Mouse (Mus musculus): ENCODE data around the gene Clca4a. TPM values are rescaled to one million over a fixed set of nuclear protein-coding genes. Genes with fewer than 3 reads are reported as not detected.
A peak's percentile ranks its signal among the peaks of the same experiment; 100 is the strongest.

The Clca4a gene
- 0.14 TPM for polyA plus RNA-seq (2021)

GRCm38 (mm10) chr3:144974945-144975344, at the start of gene Clca4a:
Gene Clca4a (minus strand): TSS chr3:144975045.
- in situ Hi-C loops (cut with MboI; ENCODE audit: low pct_unique_long_range_greater_than_20kb) = no loop called here
- ChIA-PET CTCF (interaction anchor here (1.5 kb wide), 1 partner anchor 150 kb away, joined by 4 read pairs; no protein-coding TSS in a partner anchor), POLR2A (no interaction called here)
- no peak for ATAC-seq
- no peak for TF ChIP-seq CTCF (IDR thresholded peaks at IDR 0.05)
- no peak for DNase-seq (ENCODE audit: low read depth, low spot score)
- H3K27me3 ChIP-seq = no peaks in the 10 kb centered on the region

- no peak for TF ChIP-seq CTCF (IDR thresholded peaks at IDR 0.05)
- no peak for ATAC-seq
- in situ Hi-C loops (cut with MboI; ENCODE audit: low pct_unique_long_range_greater_than_20kb) = loop anchor here (5.0 kb wide), 1 partner anchor 49 kb away; no protein-coding TSS in a partner anchor
- DNase-seq (ENCODE audit: low read depth, low spot score) = no peak
- ChIA-PET CTCF (interaction anchor here (0.9 to 1.4 kb wide), 3 partner anchors 20 to 193 kb away, joined by 3 to 4 read pairs (median 3); no protein-coding TSS in a partner anchor), POLR2A (interaction anchor here (0.5 kb wide), 1 partner anchor 28 kb away, joined by 3 read pairs; no protein-coding TSS in a partner anchor)
- H3K27me3 ChIP-seq = no peaks in the 10 kb centered on the region
These were observed 43.0 kb upstream of the Clca4a start for GRCm38 (mm10) chr3:145017807-145018206.

GRCm38 (mm10) chr3:145004422-145004821, 29.6 kb upstream of the Clca4a start:
- ATAC-seq (no peak), DNase-seq (ENCODE audit: low read depth, low spot score) (no peak)
- POLR2A ChIA-PET = interaction anchor here (2.0 kb wide), 1 partner anchor 179 kb away, joined by 8 read pairs; no protein-coding TSS in a partner anchor
- in situ Hi-C loops (cut with MboI; ENCODE audit: low pct_unique_long_range_greater_than_20kb) = loop anchor here (10.0 kb wide), 1 partner anchor 180 kb away; no protein-coding TSS in a partner anchor
- CTCF ChIA-PET = interaction anchor here (0.9 to 7.7 kb wide), 11 partner anchors 9 to 206 kb away, joined by 3 to 67 read pairs (median 5); no protein-coding TSS in a partner anchor
- TF ChIP-seq CTCF (IDR thresholded peaks at IDR 0.05) = peak; percentile 78
- no peaks in the 10 kb centered on the region for H3K27me3 ChIP-seq

GRCm38 (mm10) chr3:145000912-145001311, 26.1 kb upstream of the Clca4a start:
- POLR2A ChIA-PET = no interaction called here
- in situ Hi-C loops (cut with MboI; ENCODE audit: low pct_unique_long_range_greater_than_20kb) = loop anchor here (10.0 kb wide), 1 partner anchor 176 kb away; no protein-coding TSS in a partner anchor
- DNase-seq (ENCODE audit: low read depth, low spot score) = no peak
- no peaks in the 10 kb centered on the region for H3K27me3 ChIP-seq
- ATAC-seq = no peak
- CTCF ChIA-PET = interaction anchor here (1.6 to 3.1 kb wide), 2 partner anchors 30 to 176 kb away, joined by 5 to 13 read pairs; no protein-coding TSS in a partner anchor
- TF ChIP-seq CTCF (IDR thresholded peaks at IDR 0.05) = no peak

GRCm38 (mm10) chr3:144993055-144993454, 18.2 kb upstream of the Clca4a start:
- ATAC-seq (peak; percentile 74), DNase-seq (ENCODE audit: low read depth, low spot score) (peak; percentile 68)
- POLR2A ChIA-PET = no interaction called here
- CTCF ChIA-PET = interaction anchor here (1.1 to 5.9 kb wide), 3 partner anchors 12 to 168 kb away, joined by 3 to 31 read pairs (median 14); no protein-coding TSS in a partner anchor
- in situ Hi-C loops (cut with MboI; ENCODE audit: low pct_unique_long_range_greater_than_20kb) = no loop called here
- H3K27me3 ChIP-seq = no peaks in the 10 kb centered on the region
- TF ChIP-seq CTCF (IDR thresholded peaks at IDR 0.05) = no peak

- ATAC-seq (no peak), DNase-seq (ENCODE audit: low read depth, low spot score) (no peak)
- H3K27me3 ChIP-seq = no peaks in the 10 kb centered on the region
- TF ChIP-seq CTCF (IDR thresholded peaks at IDR 0.05) = no peak
- CTCF ChIA-PET = interaction anchor here (1.1 to 5.9 kb wide), 2 partner anchors 12 to 67 kb away, joined by 3 to 31 read pairs; no protein-coding TSS in a partner anchor
- POLR2A ChIA-PET = no interaction called here
- in situ Hi-C loops (cut with MboI; ENCODE audit: low pct_unique_long_range_greater_than_20kb) = no loop called here
These were observed 17.8 kb upstream of the Clca4a start for GRCm38 (mm10) chr3:144992618-144993017.

- ATAC-seq (no peak), DNase-seq (ENCODE audit: low read depth, low spot score) (no peak)
- in situ Hi-C loops (cut with MboI; ENCODE audit: low pct_unique_long_range_greater_than_20kb) = no loop called here
- H3K27me3 ChIP-seq = no peaks in the 10 kb centered on the region
- ChIA-PET POLR2A (no interaction called here), CTCF (interaction anchor here (0.9 to 1.6 kb wide), 2 partner anchors 12 to 13 kb away, joined by 3 read pairs; no protein-coding TSS in a partner anchor)
- no peak for TF ChIP-seq CTCF (IDR thresholded peaks at IDR 0.05)
These were observed 11.0 kb upstream of the Clca4a start for GRCm38 (mm10) chr3:144985890-144986289.

- ChIA-PET POLR2A (no interaction called here), CTCF (no interaction called here)
- DNase-seq (ENCODE audit: low read depth, low spot score) (no peak), ATAC-seq (peak; percentile 44)
- no peaks in the 10 kb centered on the region for H3K27me3 ChIP-seq
- TF ChIP-seq CTCF (IDR thresholded peaks at IDR 0.05) = no peak
- in situ Hi-C loops (cut with MboI; ENCODE audit: low pct_unique_long_range_greater_than_20kb) = no loop called here
These were observed 5.7 kb upstream of the Clca4a start for GRCm38 (mm10) chr3:144980551-144980950.

- DNase-seq (ENCODE audit: low read depth, low spot score) = no peak
- CTCF ChIA-PET = interaction anchor here (0.7 kb wide), 1 partner anchor 12 kb away, joined by 3 read pairs; no protein-coding TSS in a partner anchor
- no peak for ATAC-seq
- no peaks in the 10 kb centered on the region for H3K27me3 ChIP-seq
- in situ Hi-C loops (cut with MboI; ENCODE audit: low pct_unique_long_range_greater_than_20kb) = no loop called here
- no peak for TF ChIP-seq CTCF (IDR thresholded peaks at IDR 0.05)
- POLR2A ChIA-PET = no interaction called here
These were observed 2.8 kb upstream of the Clca4a start for GRCm38 (mm10) chr3:144977631-144978030.

GRCm38 (mm10) chr3:144976091-144976490, 1.2 kb upstream of the Clca4a start:
- DNase-seq (ENCODE audit: low read depth, low spot score) = no peak

GRCm38 (mm10) chr3:144971553-144972270, 3.1 kb downstream of the Clca4a start:
- DNase-seq (ENCODE audit: low read depth, low spot score) (no peak), ATAC-seq (peak; percentile 91)
- POLR2A ChIA-PET = no interaction called here
- no peak for TF ChIP-seq CTCF (IDR thresholded peaks at IDR 0.05)
- H3K27me3 ChIP-seq = no peaks in the 10 kb centered on the region
- CTCF ChIA-PET = interaction anchor here (0.9 to 1.9 kb wide), 4 partner anchors 18 to 80 kb away, joined by 3 to 5 read pairs (median 4); no protein-coding TSS in a partner anchor
- in situ Hi-C loops (cut with MboI; ENCODE audit: low pct_unique_long_range_greater_than_20kb) = no loop called here

More at GRCm38 (mm10) chr3:144976091-144976490, 1.2 kb upstream of the Clca4a start:
- ATAC-seq = peak; percentile 65
- no peaks in the 10 kb centered on the region for H3K27me3 ChIP-seq
- in situ Hi-C loops (cut with MboI; ENCODE audit: low pct_unique_long_range_greater_than_20kb) = no loop called here
- ChIA-PET CTCF (interaction anchor here (0.8 kb wide), 1 partner anchor 20 kb away, joined by 3 read pairs; no protein-coding TSS in a partner anchor), POLR2A (no interaction called here)
- TF ChIP-seq CTCF (IDR thresholded peaks at IDR 0.05) = no peak
